Mouse (Mus musculus) spleen, adult 2 months (tissue): ENCODE results near the gene Klhdc3.

Experiments used
- CTCF ChIP-seq: fragments of 200-500 bp; IDR thresholded peaks from 2 replicates; pipeline ENCODE4 v1.5.1; 2011; ENCODE audit warnings: mild to moderate bottlenecking, inconsistent platforms; ENCODE audit not compliant: insufficient read depth, insufficient read length, insufficient replicate concordance; ENCODE audit errors: extremely low read depth
- POLR2A ChIP-seq: fragments of 200-500 bp; IDR thresholded peaks from 2 replicates; pipeline ENCODE4 v1.6.1; 2011; ENCODE audit warnings: low read depth, low read length, inconsistent platforms

- TF ChIP-seq CTCF (no peak), POLR2A (no peak)
Measured at GRCm38 (mm10) chr17:46727271-46727670, 46.6 kb upstream of the Klhdc3 start.
